Mouse (Mus musculus) cortical plate, adult 2 months (tissue): ENCODE measurements around the gene Htra2.

Experiments
- CTCF ChIP-seq: fragments of 200-500 bp; IDR thresholded peaks from 2 replicates; pipeline ENCODE4 v1.5.1; 2011; ENCODE audit warnings: mild to moderate bottlenecking, control low read depth, low read length; ENCODE audit not compliant: insufficient read depth; ENCODE audit errors: extremely low read depth
- POLR2A ChIP-seq: fragments of 200-500 bp; IDR thresholded peaks from 2 replicates; pipeline ENCODE4 v1.6.1; 2011; ENCODE audit warnings: mild to moderate bottlenecking, low read length, control low read depth; ENCODE audit not compliant: insufficient read depth; ENCODE audit errors: extremely low read depth

DNA sequence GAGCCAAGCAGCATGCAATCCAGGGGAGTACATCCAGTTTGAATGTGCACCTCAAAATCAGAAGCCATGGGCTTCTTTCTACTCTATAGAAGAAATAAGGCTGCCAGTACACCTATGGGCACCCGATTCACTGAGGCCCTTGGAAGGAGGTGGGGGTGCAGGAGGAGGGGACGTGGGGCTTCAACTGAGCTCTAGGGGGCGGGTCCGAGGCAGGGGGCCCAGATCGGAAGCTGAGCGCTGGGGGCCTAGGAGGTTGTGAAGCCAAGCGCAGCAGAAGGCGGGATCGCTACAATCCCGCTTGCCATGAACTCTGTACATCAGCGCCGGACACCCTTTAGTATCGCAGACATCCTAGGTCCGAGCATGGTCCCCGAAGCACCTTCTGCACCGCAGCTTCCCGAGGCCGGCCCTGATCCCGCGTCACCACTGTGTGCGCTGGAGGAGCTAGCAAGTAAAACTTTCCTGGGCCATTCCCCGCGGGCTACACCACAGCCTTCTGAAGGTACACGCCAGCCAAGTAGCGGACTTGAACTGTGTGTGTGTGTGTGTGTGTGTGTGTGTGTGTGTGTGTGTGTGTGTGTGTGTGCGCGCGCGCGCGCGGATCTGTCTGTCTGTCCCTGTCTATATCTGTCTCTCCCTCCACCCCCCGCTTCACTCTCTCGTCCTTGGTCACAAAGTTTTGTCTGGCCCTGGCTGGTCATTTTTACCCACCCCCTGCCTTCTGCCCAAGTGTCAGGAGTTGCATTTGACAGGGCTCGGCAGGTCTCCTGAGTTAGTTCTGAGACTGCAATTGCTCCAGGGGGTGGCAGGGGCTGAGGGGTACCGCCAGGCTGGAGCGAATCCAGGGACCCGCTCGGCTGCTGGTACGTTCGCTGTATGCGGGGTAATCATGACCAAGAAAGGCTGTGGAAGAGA lies 31.3 kb upstream of the Htra2 start, which contains the start of gene Lbx2:
- TF ChIP-seq CTCF (no peak), POLR2A (no peak)
